Mouse (Mus musculus) small intestine, adult 2 months (tissue): ENCODE measurements around the gene Zfp420.

Experiments
- CTCF ChIP-seq: fragments of 200-500 bp; IDR thresholded peaks from 2 replicates; pipeline ENCODE4 v1.5.1; 2012; ENCODE audit warnings: low read depth, mild to moderate bottlenecking, control low read depth, inconsistent platforms, low read length, moderate library complexity, mixed read lengths; ENCODE audit not compliant: insufficient replicate concordance, insufficient read length; ENCODE audit errors: extremely low read depth
- POLR2A ChIP-seq: fragments of 200-500 bp; IDR thresholded peaks from 2 replicates; pipeline ENCODE4 v1.6.1; 2012; ENCODE audit warnings: low read depth, mild to moderate bottlenecking, control low read depth, inconsistent platforms, low read length, moderate library complexity

DNA sequence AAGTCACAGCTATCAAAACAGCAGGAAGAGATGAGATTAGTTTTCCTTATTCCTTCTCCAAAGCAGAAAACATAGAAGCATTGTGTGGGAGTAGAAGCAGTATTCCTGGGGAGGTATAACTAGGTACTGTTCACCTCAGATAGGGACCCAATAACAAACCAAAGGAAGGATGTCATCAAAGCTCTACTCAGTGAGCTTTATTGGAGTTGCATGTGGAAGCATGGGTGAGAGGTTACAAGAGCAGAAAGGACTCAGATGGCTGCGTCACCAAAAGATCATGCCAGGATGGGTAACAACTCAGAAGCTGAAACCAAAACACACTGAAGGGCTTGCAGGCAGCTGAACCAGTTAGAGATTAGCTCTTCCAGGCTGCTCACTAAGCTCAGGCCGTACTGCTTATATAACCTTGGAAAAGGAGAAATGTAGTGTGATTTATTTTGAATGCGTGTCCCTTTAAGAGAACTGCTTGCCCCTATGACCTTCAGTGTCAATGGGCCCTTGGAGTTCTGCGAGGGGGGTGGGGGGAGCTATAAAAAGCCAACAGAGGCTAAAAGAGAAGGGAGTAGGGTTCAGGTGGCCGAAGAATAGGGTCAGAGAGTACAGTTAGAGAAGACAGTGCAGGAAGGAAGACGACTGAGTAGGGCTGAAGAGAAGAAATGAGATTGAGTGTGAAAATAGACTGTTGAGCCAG lies 57.7 kb downstream of the Zfp420 start:
- no peak for TF ChIP-seq POLR2A
- no peak for TF ChIP-seq CTCF
